Mouse (Mus musculus) layer of hippocampus, adult 11-12 months (tissue): ENCODE results near the gene Arfgef3.
"Not testable (repeated sequence)": the region's sequence is repeated elsewhere in the genome, so short reads cannot be mapped to it uniquely, and the experiment has no call there.

Source experiments
- DNase-seq: peaks from one replicate; pipeline ENCODE4 v3.0.0; 2022; ENCODE audit warnings: low spot score

The Arfgef3 gene

DNA sequence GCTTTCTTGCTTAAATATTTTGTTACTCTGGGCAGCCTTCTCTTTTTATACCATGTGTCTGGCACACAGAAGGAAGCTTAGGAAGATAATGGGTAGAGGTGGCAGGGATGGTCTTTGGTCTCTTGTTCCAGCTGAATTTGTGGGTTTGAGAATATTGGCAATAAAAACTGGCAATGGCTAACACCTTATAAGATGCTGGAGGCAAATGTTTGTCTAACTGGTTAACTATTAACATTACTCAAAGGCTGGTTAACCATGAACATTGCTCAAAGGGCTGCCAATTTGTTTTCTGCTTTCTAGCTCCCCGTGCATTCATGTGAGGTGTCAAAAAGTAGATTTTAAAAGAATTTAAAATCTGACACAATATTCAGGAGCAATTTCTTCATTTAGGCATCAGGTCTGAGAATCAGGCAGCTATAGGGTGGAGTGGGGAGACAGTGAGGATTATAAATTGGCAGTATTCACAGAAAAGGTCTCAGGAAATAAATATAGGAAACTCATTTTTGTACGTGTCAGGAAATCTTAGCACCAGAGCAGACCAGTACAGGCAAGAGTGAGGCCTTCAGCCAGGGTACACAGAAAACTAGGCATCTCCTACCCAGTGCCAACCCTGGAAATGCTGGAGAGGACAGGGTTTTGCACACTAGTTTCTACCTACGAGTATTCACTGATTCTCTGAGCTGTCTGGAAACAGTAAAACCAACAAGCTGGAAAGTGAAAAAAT, 62.9 kb downstream of the Arfgef3 start:
- no peak for DNase-seq

- no peak for DNase-seq
Observed at GRCm38 (mm10) chr10:18678836-18679235, 64.9 kb downstream of the Arfgef3 start.

GRCm38 (mm10) chr10:18664794-18665193, 79.0 kb downstream of the Arfgef3 start:
- no peak for DNase-seq

DNA sequence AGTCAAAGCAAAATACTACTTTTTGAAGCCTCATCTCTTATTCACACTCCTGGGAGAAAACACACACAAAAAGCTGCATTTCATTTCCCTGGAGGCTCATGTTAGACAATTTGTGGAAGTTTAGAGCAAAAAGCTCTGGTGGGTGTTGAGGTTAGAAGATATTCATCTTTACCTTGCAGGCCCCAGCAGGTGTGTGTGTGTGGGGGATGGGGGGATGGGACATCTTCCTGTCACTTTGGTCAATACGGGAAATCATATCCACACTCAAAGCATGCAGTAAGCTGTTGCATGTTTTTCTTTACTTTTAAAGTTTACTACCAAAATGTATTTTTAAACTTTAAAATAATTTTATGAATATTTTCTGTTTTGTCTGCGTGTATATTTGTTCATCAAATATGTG, 79.7 kb downstream of the Arfgef3 start:
- no peak for DNase-seq

DNA sequence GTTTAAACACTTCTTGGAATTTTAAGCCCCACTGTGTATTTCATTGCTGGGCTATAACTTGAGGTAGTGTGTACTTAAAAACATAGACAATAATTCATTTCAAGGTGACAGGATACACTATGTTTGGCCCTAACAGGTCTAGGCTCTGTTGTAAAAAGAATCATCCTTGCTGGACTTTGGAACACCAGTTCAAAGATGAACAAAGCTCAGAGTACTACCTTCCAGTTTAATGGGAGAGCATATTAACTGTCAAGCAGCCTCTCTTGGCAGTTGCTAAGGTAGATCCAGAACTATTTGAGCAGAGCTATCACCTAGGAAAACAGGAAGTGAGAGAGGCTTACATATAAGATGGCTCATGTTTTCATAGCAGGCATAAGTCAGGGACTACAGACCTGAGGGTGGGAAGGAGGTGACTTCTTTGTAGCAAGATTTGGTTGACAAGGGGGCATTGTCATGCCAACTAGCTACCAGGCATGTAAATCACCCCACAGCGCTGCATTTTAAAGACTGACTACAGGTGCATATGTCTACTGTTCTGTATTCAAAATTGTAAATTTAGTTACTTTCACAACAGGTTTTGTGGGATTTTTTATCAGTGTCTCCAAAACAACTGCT, 82.0 kb downstream of the Arfgef3 start:
- DNase-seq, result no peak

GRCm38 (mm10) chr10:18660998-18661397, 82.8 kb downstream of the Arfgef3 start:
- DNase-seq, result peak; percentile 29

GRCm38 (mm10) chr10:18657588-18657987, 86.2 kb downstream of the Arfgef3 start:
- no peak for DNase-seq

GRCm38 (mm10) chr10:18647069-18647468, 96.7 kb downstream of the Arfgef3 start:
- no peak for DNase-seq

DNA sequence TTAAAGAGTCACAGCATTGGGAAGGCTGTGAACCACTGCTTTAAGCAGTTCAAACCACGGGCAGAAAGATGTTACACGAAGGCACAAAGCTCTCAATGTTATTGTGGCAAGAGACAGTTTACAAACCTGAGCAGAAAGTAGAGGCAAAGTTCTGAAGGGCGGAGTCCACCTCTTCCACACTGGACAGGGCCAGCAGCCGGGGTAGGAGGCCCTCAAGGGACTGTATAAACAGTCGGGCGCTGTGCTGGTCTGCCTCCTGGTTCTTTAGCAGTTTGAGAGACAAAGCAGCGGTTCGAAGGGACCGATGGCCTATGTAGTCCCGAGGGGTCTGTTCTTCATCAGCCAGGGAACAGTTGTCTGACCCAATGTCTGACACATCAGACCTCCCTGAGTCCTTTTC, 97.7 kb downstream of the Arfgef3 start:
- DNase-seq, result no peak

DNA sequence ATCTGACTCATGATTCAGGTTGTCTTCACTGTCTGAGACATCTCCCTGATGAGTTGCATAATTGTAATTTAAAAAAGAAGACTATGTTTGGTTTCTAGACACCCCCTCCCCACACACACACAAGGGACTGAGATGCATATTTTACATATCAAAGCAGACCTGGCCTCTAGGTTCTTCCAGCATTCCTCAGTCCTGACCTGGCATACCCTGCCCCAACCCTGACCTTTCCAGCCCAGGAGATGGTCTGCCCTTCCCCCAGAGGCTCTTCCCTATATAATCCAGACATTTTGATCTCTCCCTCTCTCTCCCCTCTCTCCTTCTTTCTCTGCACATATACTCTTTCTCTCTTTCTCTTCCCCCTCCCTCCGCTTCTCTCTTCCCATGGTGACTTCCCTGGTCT, 99.4 kb downstream of the Arfgef3 start:
- DNase-seq, result no peak

DNA sequence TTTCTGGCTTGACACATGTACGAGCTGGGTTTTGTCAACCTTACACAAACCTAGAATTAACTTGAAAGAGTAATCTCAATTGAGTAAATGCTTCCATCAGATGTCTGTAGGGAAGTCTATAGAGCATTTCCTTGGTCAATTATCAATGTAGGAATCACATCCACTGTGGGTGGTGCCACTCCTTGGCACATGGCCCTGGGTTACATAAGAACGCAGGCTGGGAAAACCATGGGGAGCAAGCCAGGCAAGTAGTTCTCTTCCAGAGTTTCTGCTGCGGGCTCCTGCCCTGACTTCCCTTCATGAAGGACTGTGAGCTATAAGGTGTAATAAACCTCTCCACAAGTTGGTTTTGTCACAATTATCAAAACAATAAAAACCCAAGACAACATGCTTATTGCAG, 100.2 kb downstream of the Arfgef3 start:
- peak; percentile 19 for DNase-seq

- DNase-seq, result no peak
Observed at GRCm38 (mm10) chr10:18642854-18643253, 100.9 kb downstream of the Arfgef3 start.

- no peak for DNase-seq
Observed at GRCm38 (mm10) chr10:18640596-18640995, 103.2 kb downstream of the Arfgef3 start.

- no peak for DNase-seq
Observed at GRCm38 (mm10) chr10:18635450-18635849, 108.3 kb downstream of the Arfgef3 start.

- DNase-seq, result no peak
Observed at GRCm38 (mm10) chr10:18634405-18634985, 109.3 kb downstream of the Arfgef3 start.

DNA sequence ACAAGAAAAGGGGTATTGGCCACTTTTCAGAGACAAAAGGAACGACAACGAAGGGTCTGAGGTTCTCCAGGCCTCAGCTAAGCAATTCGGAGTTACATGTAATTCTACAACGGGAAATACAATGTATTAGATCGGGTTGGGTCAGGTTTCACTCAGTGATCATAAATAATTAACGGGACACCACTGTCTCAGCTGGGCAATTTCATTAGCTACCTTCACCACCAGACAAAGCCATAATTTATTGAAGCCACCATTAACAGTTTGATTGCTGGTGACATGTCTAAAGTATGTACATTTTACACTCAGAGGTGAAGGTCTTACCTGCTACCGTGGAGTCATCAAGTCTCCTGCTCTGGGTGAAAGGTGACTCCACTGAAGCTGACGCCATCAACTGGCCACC, 113.3 kb downstream of the Arfgef3 start:
- no peak for DNase-seq

GRCm38 (mm10) chr10:18627530-18627929, 116.2 kb downstream of the Arfgef3 start:
- DNase-seq, result peak; percentile 47

GRCm38 (mm10) chr10:18612796-18613195, 131.0 kb downstream of the Arfgef3 start:
- no peak for DNase-seq

DNA sequence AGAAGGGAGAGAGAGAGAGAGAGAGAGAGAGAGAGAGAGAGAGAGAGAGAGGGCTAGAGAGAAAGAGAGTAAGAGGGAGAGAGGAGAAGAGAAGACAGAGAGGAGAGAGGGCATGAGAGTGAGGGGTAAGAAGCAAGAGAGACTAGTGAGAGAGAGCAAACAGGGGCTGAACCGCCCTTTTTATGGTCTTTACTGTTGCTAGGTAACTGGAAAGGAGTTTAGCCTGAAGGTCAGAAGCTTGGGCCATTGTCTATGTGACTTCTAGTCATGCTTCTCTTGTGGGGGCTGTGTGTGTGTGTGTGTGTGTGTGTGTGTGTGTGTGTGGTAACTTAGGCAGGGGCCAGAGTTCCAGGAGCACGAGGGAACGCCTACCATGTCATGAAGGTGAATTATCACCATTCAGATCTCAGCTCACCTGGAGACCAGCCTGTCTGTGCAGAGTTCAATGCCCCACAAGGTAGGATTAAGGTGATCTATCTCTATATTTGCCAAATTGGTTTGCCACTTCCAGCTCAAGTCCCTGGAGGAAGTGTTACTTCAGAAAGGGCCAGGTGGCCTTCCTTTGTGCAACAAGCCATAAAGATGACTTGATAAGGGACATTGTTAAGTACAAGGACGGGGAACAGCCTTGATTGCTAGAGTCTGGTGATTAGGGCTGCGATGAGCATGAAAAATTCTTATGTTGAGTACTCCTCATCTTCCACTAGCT, 138.8 kb downstream of the Arfgef3 start:
- not testable (repeated sequence) for DNase-seq

DNA sequence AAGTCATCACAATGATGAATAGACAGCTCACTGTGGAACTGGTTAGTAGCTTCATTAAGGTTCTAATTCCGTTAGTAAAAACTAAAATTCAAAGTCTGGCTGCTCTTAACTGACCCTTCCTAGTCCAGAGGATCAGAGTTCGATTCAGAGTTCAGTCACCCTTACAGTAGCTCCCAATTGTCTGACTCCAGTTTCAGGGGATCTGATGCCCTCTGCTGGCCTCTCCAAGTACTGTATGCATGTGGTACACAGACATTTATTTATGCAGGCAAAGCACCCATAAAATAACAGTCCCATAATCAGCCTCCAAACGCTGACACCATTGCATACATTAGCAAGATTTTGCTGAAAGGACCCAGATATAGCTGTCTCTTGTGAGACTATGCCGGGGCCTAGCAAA, 141.7 kb downstream of the Arfgef3 start:
- DNase-seq, result peak; percentile 83

DNA sequence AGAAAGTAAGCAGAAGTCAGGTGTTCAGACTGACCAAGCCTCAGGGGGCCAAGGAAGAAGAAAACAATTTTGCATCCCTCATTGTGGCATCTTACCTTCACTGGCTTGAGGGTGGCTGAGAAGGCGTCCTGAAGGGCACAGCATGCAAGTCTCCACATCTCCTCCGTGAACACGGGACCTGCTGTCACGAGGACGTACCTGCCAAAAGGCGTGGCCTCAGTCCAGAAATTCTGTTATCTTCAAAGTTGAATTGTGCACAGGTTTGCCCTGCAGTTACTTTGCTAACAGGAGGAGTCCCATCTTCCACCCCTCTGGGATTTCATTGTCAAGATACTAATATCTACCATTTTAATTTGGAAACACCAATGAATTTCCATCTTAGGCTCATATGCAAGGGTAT, 146.1 kb downstream of the Arfgef3 start:
- no peak for DNase-seq

- no peak for DNase-seq
Observed at GRCm38 (mm10) chr10:18589455-18589854, 154.3 kb downstream of the Arfgef3 start.

DNA sequence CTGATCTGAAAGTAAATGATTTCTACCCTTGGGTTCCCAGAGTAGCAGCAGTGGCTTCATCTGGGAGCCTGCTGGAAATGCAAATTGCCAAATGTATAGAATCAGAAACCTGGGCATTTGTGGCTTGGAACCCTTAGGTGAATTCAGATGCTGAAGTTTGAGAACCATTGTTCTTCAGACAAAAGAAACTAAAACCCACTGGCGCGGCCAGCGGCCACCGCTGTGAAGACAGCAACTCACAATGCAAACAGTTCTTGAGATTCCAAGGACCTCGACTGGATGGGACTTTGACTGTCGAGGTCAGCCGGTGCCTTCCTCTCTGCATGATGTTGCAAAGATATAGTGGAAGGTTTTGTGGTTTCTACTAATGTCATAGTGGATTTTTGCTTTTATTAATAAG, 159.6 kb downstream of the Arfgef3 start:
- no peak for DNase-seq
